Mouse (Mus musculus) heart, embryonic 16.5 days (tissue): ENCODE results near the gene Mocs3. TPM values are rescaled to one million over a fixed set of nuclear protein-coding genes. Genes with fewer than 3 reads are reported as not detected.

ENCODE experiments used
- ATAC-seq: fragments of 200-750 bp; cut with Nextera tagmentation; replicated peaks from 2 replicates; pipeline ENCODE4 v1.8.0; 2017; ENCODE audit warnings: moderate number of reproducible peaks; ENCODE audit not compliant: insufficient read depth, low FRiP score; ENCODE audit errors: extremely low read depth
- H3K27ac ChIP-seq: fragments of 300-500 bp; sonication (generic); 2 replicates; pipeline ENCODE4 v1.5.1; 2014; ENCODE audit warnings: mild to moderate bottlenecking, low read length, control low read depth, moderate library complexity
- H3K27me3 ChIP-seq: fragments of 300-500 bp; sonication (generic); 2 replicates; pipeline ENCODE4 v1.6.1; 2014; ENCODE audit warnings: low read length, mixed read lengths; ENCODE audit not compliant: control insufficient read depth, insufficient read depth
- H3K36me3 ChIP-seq: fragments of 300-500 bp; sonication (generic); 2 replicates; pipeline ENCODE4 v1.6.1; 2014; ENCODE audit not compliant: control insufficient read depth, insufficient read depth
- H3K4me1 ChIP-seq: fragments of 300-500 bp; sonication (generic); 2 replicates; pipeline ENCODE4 v1.6.1; 2014; ENCODE audit warnings: low read length, mixed read lengths; ENCODE audit not compliant: control insufficient read depth, insufficient read depth
- H3K4me2 ChIP-seq: fragments of 300-500 bp; sonication (generic); 2 replicates; pipeline ENCODE4 v1.6.1; 2014; ENCODE audit warnings: low read depth, mild to moderate bottlenecking, control low read depth, low read length
- H3K4me3 ChIP-seq: fragments of 300-500 bp; sonication (generic); 2 replicates; pipeline ENCODE4 v1.5.1; 2014; ENCODE audit warnings: mild to moderate bottlenecking, control low read depth, low read length
- H3K9ac ChIP-seq: fragments of 300-500 bp; sonication (generic); 2 replicates; pipeline ENCODE4 v1.6.1; 2014; ENCODE audit warnings: low read length, control low read depth
- H3K9me3 ChIP-seq: fragments of 300-500 bp; sonication (generic); replicated peaks from 2 replicates; pipeline ENCODE4 v1.6.1; 2016; ENCODE audit warnings: low read length; ENCODE audit not compliant: control insufficient read depth
- WGBS: fragments of 180-500 bp; shearing (Covaris S2); extraction: QIAGEN DNeasy Blood & Tissue Kit; methylation state at CpG from one replicate; pipeline ENCODE4 v1.1.7; 2014; 5-methylcytosine and 5-hydroxymethylcytosine counted together
- polyA plus RNA-seq: library from polyadenylated mRNA; unstranded; fragments of >200 nt; fragmentation: Nextera tagmentation; extraction: Ambion mirVana; gene quantifications from 2 replicates; pipeline ENCODE4 v1.2.1, GENCODE M21; 2015

The Mocs3 gene
- 4.3 and 4.9 TPM in 2 replicates for polyA plus RNA-seq

DNA sequence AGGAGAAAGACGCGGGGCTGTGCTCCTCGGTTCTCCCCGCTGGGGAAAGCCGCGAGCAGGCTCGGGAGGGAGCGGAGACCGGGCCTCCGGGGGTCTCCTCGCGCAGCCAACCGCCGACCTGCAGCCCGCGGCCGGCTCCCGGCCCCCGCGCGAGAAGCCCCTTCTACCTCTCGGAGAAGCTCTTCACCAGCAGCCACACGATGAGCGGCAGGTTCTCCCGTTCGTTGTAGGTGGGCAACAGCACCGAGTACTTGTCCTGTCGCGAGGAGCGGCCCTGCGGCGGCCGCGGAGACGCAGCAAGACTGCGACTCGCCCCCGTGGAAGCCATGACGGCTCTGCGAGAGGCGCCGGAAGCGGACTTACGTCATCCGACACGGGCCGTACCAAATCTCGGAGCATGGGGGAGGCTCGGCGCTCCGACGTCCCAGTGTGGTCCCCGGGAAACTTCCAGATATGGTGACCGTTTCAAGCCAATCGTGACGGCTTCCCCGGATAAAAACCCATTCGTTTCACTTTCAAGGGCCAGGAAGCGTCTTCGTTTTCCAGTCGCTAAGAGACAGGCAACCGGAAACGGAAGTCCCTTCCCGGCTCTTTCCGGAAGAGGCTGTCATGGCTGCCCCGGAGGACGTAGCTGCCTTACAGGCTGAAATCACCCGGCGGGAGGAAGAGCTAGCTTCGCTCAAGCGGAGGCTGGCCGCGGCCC is at the start of gene Mocs3, which contains the start of the genes Gm20716 and Dpm1:
Mocs3 (plus strand) TSS at position 597 of the 703 bp plus-strand sequence.
Gm20716 (minus strand) TSS at position 339 of the 703 bp plus-strand sequence.
Dpm1 (minus strand) TSS at position 566 of the 703 bp plus-strand sequence.
- Histone ChIP-seq H3K9ac (peak within 1 kb of the TSS; percentile 86), H3K36me3 (peaks cover 25% of the 10 kb centered on the region), H3K27ac (peak within 1 kb of the TSS; percentile 88), H3K27me3 (no peaks in the 10 kb centered on the region), H3K4me2 (peak within 1 kb of the TSS; percentile 98), H3K9me3 (no peaks in the 10 kb centered on the region), H3K4me1 (peaks cover 19% of the 10 kb centered on the region), H3K4me3 (peak within 1 kb of the TSS; percentile 90)
- peak; percentile 84 for ATAC-seq
- under 1% methylated on average over 73 of the region's 73 CpGs for WGBS

DNA sequence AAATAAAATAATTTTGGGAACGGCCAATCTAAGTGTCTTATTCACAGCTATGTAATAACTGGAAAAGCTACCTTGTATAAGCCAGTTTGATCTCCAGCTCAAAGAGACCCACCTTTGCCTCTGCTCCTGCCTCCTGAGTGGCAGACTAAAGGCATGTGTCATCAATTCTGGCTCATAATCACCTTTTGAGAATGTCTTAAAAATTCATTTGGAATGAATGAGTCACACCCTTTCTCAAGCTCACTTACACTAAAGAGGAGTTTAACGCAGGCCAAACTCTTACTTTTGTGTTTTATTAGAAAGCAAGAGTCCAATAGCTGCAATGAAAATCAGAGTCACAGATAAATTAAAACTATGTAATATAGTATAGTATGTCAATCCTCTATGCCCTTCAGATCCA is 38.6 kb upstream of the Mocs3 start:
- Histone ChIP-seq H3K9ac (no peak overlapping the region), H3K9me3 (no peaks in the 10 kb centered on the region), H3K4me1 (peaks cover 66% of the 10 kb centered on the region), H3K4me2 (no peak overlapping the region), H3K4me3 (no peak overlapping the region), H3K36me3 (peaks cover 8% of the 10 kb centered on the region), H3K27ac (no peak overlapping the region), H3K27me3 (no peaks in the 10 kb centered on the region)
- WGBS = 89% methylated on average over 2 of the region's 2 CpGs
- no peak for ATAC-seq

DNA sequence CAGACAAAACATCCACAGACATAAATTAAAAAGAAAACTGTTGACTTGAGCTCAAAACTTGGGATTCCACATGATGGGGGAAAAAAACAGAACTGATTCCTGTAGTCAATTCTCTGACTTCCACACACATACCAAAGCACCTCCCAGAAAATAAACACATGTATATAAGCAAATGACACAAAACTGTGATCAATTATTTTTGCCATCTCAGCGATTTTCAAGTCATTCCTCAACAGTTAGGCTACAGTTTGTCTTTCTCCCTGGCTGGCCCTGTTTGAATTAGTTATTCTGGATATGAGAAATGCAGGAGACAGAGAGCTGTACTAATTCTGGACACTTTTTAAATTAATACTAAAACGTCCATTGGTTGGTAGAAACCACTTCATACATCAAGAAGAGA is 36.7 kb upstream of the Mocs3 start:
- H3K36me3 ChIP-seq = peaks cover 2% of the 10 kb centered on the region; the same call in 1 of the 2 replicates
- peaks cover 72% of the 10 kb centered on the region for H3K4me1 ChIP-seq
- H3K4me2 ChIP-seq = no peak overlapping the region
- H3K27me3 ChIP-seq = no peaks in the 10 kb centered on the region
- no peak overlapping the region for H3K9ac ChIP-seq
- H3K4me3 ChIP-seq = no peak overlapping the region
- no peak overlapping the region for H3K27ac ChIP-seq
- no peak for ATAC-seq
- no peaks in the 10 kb centered on the region for H3K9me3 ChIP-seq
- WGBS = 53% methylated on average over 2 of the region's 2 CpGs

DNA sequence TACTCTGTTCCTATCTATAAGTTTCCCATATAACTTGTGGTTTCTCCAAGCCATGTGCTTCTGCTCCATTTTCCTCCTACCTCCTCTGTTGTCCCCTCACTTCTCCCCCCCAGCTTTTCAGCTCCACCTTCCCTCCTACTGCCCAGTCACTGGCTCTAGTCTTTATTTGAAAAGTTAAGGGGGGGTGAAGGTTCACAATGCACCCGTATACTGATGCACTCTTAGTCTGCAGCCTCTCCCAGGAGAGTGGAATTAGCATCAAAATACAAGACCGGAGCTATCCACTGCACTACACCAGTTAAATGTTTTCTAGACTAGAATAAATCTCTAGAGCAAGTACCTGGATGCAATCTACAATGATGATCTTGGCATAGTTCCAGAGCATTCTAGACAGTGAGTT is 34.7 kb upstream of the Mocs3 start:
- Histone ChIP-seq H3K9ac (no peak overlapping the region), H3K9me3 (no peaks in the 10 kb centered on the region), H3K36me3 (peaks cover 2% of the 10 kb centered on the region; the same call in 1 of the 2 replicates), H3K4me1 (peaks cover 71% of the 10 kb centered on the region), H3K27ac (no peak overlapping the region), H3K4me2 (no peak overlapping the region), H3K4me3 (no peak overlapping the region), H3K27me3 (no peaks in the 10 kb centered on the region)
- WGBS = 54% methylated on average over 2 of the region's 2 CpGs
- ATAC-seq = no peak

DNA sequence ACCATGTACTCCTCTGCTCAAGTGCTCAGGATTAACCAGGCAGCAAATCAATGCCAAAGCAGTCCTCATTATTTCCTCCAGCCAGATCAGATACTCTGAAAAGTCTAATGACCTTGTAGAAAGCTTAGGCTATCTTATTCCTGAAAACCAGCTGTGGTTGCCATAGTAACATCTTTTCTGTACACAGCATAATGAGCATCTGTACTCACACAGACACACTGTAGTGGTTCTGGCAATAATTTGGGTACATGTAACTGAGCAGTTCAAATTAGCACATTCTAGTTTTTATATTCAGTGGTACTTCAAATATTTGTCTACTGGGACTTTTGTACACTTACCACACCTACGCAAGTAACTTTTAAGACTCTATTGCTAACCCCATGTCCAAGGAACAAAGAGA is 32.0 kb upstream of the Mocs3 start:
- Histone ChIP-seq H3K36me3 (peaks cover 7% of the 10 kb centered on the region), H3K27me3 (no peaks in the 10 kb centered on the region), H3K9ac (no peak overlapping the region), H3K9me3 (peaks cover 2% of the 10 kb centered on the region; the same call in 1 of the 2 replicates), H3K4me3 (no peak overlapping the region), H3K4me2 (no peak overlapping the region), H3K4me1 (peaks cover 61% of the 10 kb centered on the region), H3K27ac (no peak overlapping the region)
- ATAC-seq = no peak
- 93% methylated on average over 1 of the region's 1 CpGs for WGBS

DNA sequence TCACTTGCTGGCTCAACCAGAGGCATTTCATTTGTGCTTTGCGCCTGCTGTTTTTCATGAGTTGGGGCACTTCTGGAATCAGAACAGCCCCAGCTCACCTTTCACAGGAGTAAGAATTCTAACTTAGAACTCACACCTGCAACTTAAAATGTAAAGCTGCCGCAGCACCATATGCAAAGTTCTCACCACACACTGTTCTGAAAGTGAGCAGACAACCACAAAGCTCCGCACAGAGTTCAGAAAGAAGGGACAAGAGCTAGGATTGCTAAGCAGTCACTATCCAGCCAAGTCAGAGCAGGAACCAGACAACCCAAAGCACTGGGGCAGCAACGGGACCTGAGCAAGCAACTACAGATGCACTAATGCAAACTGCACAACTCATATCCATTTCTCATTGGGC is 30.9 kb upstream of the Mocs3 start:
- no peak for ATAC-seq
- Histone ChIP-seq H3K27me3 (no peaks in the 10 kb centered on the region), H3K27ac (no peak overlapping the region), H3K36me3 (peaks cover 13% of the 10 kb centered on the region), H3K9me3 (peaks cover 4% of the 10 kb centered on the region; the same call in 1 of the 2 replicates), H3K4me1 (peaks cover 58% of the 10 kb centered on the region), H3K4me2 (peak overlapping the region; percentile 27; the same call in 1 of the 2 replicates), H3K9ac (peak overlapping the region; percentile 34; the same call in 1 of the 2 replicates), H3K4me3 (no peak overlapping the region)
- 70% methylated on average over 4 of the region's 4 CpGs for WGBS

DNA sequence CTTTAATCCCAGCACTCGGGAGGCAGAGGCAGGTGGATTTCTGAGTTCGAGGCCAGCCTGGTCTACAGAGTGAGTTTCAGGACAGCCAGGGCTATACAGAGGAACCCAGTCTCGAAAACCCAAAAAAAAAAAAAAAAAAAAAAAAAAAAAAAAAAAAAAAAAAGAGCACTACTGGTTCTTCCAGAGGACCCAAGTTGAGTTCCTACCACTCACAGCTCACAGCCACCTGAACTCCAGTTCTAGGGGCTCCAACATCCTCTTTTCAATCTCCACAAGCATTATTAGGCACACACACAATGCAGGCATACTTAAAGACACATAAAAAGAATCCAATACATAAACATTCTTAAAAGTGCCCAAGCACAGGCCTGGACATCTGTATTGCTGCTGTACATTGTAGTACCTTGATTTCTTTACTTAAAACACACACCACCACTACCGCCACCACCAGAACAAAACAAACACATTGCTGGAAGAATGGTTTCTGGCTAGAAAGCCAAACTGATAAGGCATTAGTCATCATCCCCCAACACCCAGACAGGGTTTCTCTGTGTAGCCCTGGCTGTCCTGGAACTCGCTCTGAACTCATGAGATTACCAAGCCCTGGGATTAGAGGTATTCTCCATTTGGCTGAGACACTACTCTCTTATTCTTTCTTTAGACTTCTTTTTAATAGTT is 30.3 kb upstream of the Mocs3 start:
- Histone ChIP-seq H3K36me3 (peaks cover 14% of the 10 kb centered on the region), H3K9ac (no peak overlapping the region), H3K27ac (no peak overlapping the region; the same call in 1 of the 2 replicates), H3K9me3 (peaks cover 4% of the 10 kb centered on the region; the same call in 1 of the 2 replicates), H3K4me3 (no peak overlapping the region), H3K4me1 (peaks cover 59% of the 10 kb centered on the region), H3K4me2 (no peak overlapping the region), H3K27me3 (no peaks in the 10 kb centered on the region)
- no peak for ATAC-seq
- WGBS = 56% methylated on average over 4 of the region's 5 CpGs

DNA sequence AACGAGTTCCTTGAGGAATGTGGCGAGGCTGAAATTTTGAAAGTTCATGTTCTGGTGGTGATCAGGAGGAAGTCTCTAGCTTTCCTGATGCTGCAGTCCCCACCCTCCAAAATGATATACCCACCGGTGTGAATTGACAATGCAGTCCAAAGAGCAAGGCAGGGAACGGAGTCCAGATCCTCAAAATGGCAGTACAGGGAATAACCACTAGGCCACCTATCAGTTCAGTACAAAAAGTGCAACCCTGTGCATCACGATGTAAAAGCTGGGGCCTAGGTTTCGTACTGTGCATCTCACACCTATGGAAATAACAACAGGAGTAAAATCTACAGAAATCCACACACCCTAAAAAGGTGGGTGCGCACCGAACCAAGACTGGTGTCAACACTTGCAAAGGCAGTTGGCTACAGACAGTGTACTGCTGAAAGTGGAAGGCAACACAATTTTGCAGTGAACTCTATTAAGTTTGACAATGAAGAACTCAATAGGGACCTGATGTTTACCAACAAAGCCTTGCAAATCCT is 25.9 kb upstream of the Mocs3 start:
- H3K27me3 ChIP-seq = no peaks in the 10 kb centered on the region
- ATAC-seq = no peak
- H3K4me2 ChIP-seq = peak overlapping the region; percentile 79
- H3K4me3 ChIP-seq = peak overlapping the region; percentile 87
- H3K4me1 ChIP-seq = peaks cover 38% of the 10 kb centered on the region
- WGBS = 70% methylated on average over 8 of the region's 8 CpGs
- peaks cover 4% of the 10 kb centered on the region; the same call in 1 of the 2 replicates for H3K9me3 ChIP-seq
- no peak overlapping the region for H3K27ac ChIP-seq
- H3K9ac ChIP-seq = 0 out of 2 replicates have a peak overlapping the region, but pooled peaks have one; percentile 100
- peaks cover 24% of the 10 kb centered on the region for H3K36me3 ChIP-seq
